Mouse (Mus musculus) adrenal gland, postnatal 10 days (tissue): ENCODE measurements at regions not wholly inside any gene's neighbourhood (a gene's known extent, or its start where the extent isn't known, plus 50 kb on each side); places are given as distances from the start of the nearest gene placed in this dataset.

Source experiments
- DNase-seq: peaks from one replicate; pipeline ENCODE4 v3.0.0; 2021; ENCODE audit warnings: mixed read lengths

DNA sequence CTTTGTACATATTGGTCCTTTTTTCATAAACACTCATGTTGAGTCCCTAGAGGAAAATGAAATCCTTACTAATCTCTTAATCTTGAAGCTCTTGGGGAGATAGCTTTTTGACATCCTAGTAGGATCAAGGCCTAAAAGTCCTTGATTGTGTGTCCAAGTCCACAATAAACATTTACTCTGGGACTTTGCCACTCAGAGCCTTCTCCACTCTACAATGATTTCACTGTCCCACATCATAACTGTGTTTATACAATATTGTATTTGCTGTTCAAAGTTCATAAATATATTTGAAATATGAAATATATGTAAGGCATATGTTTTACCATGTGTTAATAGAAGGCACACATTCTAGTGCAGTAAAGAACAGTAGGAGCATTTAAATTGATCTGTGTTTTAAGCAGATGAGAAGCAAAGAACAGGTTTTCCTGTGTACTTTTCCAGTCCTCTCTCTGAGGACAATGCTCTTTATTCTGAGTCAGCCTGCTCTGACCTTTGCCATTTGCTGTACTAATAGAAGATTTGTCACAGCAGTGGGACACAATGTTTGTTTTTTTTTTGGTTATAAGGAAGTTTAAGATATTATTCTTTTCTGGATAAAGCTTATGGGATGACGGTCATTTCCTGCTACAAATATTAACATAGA, 130.7 kb upstream of the Gprin3 start:
- DNase-seq: no peak

DNA sequence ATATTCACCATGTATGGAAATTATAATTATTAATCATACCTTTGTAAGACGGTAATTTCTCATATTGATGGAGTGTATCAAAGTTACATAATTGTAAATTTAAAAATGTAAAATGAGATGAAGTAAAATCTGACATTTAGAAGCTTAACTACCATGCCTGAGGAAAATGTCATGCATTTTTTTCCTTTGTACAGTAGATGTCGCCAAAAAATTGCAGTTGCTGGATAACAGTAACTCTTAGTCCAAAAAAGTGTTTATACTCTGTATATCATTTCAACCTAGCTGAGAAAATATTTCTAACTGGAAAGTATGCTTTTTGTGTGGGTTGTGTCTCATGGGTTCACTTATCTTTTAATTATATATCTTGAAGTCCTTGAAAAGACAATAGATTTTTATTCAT, 110.9 kb upstream of the Gprin3 start:
- DNase-seq: no peak

DNA sequence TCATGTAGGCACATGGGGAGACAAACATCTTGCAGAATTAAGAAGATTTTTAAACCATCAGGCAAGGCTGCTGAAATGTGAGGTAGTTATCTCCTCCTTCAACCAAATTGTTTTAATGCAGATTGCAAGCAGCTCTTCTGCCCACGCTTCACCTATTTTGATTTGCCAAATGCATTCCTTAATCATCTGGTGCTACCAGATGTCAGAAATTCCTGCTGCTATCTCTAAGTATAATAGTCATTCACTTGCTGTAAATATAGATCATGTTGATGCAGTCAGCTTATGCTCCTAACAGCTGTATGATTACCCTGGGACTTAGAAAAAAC, 98.8 kb upstream of the Gprin3 start:
- no peak for DNase-seq

DNA sequence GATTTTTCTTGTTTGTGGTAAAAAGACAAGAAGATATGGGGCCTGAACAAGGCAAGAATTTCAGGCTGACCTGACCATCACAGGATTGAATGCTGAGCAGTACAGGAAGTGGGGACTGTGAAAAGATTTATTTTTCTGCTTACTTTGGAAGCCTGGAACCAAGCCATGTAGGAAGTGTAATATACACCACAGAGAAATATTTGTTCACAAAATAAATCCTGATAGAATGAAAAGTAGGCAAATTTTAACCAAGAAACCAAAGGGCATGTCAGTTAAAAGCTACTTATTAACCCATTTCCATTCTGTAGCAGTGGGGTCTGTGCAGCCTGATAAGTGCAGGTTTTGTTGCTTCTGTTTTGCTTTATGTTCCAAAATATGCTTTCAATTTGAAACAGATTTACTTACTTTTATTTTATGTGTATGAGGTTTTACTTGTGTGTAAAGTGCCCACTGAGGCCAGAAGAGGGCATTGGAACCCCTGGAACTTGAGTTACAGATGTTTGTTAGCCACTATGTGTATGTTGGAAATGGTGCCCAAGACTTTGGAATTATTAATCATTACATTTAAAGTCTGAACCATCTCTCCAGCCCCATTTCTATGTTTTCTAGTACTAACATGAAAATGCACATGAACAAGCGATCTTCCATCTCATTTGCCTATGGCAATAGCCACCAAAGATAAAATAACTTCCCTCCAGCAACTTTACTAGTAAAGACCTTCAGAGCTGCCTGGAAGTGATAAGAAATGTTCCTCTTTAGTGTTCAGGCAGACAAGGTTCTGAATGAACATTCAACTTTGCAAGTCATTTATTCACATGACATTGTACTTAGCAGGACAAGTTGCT, 98.2 kb upstream of the Gprin3 start:
- DNase-seq: no peak

DNA sequence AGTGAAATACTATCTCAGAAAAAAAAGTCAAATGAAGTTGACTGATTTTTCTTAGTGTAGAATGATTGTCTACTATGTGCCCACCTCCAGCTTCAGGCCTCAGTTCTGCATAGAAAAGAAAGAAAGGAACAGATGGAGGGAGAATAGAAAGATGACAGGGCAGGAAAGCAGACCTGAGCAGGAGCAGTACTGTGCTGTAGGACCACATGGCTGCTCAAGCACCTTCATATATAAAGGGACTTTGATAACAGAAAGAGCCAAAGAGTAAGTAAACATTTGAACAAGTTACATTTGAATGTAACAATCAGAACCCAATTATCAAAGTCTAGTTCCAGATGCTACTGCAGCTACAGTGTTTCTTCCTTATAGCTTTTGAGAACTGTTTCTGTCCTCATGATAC, 96.9 kb upstream of the Gprin3 start:
- DNase-seq: no peak

DNA sequence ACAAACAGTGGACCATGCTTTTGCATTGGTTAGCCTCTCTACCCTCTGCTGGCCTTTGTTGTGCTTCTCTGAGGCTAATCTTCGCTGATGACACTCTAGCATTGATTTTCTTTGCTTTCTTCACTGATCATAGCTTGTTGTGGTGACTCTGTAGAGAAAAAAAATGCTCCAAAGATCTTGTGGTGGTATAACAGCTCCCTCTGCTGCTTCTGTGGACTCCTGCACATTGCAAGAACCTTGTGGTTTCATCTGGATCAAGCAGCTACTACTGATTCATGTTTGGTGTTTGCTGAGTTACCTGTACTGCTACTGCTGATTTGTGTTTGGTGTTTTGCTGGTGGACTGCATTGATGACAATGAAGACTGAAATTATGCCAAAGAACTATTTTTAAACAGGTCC, 74.7 kb upstream of the Gprin3 start:
- no peak for DNase-seq

DNA sequence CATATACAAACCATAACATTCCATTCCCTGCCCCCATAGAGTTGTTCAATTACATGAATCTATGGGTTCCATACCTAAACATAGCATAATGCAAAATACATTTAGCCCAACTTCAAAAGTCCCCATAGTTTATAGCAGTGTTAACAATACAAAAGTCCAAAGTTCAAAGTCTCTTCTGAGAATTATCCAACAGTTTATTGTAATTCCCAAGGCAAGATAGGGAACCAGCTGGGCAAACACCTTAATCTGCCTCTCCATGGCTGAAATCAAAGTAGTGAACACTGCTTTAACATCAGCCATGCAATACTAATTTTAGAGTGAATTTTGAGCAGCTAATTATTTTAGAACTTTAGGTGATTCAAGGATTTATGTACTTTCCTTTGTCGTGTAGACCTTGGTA, 72.7 kb upstream of the Gprin3 start:
- DNase-seq: no peak

DNA sequence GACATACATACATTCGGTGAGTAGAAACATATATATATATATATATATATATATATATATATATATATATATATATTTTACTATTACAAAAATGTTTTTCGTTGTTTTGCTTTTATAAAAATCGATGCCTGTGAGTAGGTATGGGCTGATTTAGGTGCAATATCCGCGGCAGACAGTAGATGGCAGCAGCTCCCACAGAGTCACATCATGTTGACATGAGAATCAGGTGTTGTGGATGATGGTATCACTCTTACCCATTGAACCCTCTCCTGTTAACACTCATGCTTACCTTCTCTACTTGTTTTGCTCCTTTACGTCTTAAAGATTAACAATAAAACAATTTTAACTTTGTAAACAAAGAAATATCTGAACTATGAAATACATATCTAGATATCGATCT, 72.0 kb upstream of the Gprin3 start:
- DNase-seq: peak; percentile 68

DNA sequence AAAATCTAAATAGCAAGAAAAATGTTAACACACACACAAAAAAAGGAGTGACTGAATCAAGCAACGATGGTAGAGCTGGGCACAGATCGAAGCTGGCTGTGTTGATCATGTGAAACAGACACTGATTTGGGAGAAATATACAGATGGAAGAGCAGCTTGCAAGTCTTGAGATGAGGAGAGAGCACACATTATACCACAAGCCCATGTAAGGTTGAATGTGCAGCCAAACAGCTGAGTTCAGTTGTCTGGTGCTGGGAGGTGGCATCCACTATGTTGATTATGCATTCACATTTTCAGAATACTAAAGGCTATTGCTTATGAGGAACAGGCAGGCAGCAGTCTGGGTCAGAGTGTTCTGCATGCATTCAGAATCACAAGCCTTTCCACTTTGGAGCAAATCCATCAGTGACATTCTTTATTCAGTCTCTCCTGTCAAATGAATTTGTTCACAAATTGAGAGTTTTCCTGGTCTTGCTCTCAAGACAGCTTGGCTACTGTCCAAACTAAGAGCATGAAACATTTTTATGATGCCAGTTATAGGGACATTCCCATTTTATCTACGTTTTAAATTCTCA, 63.0 kb upstream of the Gprin3 start:
- DNase-seq: no peak

DNA sequence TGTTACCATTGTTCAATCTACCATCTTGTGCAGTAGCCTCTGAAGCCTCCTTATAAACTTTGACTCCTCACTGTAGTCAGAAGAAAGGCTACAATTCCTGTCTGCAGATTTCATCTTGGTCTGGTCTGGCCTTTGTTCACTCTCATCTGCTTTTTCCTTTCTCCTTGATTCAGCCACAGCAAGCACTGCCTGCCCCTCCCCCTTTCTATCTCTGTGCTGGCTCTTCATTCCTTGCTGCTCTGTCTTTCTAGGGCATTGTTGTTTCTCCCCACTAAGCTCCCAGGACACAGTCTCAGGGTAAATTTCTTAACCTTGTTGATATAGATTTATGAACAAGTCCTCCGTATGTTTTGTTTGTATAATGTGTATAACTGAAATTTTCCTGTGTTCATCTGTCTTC, 62.3 kb upstream of the Gprin3 start:
- DNase-seq: no peak

DNA sequence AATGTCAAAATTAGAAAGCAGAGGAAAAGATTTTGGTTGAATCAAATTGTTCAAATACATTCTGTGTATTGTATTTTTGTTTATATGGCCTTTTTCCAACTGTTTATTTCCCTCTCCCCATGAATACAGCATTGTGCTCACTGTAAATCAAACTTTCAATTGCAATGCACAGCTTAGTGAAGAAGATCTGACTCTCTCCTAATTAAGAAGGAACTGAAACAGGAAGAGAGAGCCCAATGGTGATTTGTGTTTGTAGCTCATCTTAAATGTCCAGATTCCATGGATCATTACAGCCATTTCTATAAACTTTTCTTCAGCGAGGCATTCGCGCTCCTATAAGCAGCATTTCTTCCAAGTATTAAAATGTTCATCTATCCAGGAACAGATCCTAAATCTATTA, 57.9 kb upstream of the Gprin3 start:
- DNase-seq: no peak

DNA sequence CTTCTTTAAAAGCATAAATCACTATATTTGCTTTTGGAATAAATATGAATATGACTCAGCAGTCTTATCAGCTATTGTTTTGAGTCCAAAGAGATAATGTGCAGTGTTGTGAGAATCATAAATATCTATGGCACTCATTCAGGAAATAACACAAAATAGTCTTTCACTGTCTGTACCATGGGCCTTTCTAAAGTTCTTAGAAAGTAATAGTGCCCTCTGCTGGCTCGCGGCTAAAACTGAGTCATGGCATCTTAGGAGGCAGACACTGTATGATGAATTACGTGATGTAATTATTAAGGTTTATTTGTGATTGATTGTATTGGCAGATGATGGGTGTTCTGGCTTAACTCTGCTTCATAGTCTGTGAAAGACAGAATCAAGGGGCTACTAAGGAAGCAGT, 57.5 kb upstream of the Gprin3 start:
- peak; percentile 56 for DNase-seq
